Mouse (Mus musculus): ENCODE measurements around the gene Cst12. TPM values are rescaled to one million over a fixed set of nuclear protein-coding genes. Genes with fewer than 3 reads are reported as not detected.

Gene Cst12
- not detected for total RNA-seq (2023)

DNA sequence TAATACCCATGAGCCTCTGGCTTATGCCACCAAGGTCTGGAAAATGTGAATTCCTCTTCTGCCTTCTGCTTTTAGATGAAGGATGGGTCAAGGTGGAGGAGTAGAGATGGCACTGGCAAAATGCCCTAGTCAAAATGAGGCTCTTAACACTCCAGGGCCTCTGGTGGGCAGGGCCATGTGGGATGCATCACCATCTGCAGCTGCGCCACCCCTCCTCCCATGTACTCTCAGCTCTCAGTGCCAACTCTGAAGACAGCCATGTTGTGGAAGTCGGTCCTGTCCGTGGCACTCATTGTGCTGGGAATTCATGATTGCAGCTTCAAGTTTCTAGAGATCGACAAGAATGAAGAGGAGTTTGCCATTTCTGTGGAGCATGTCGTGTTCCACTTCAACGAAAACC lies at the start of gene Cst12:
Gene Cst12, plus strand, starts transcription at position 220 of the 400 bp plus-strand sequence.

GRCm38 (mm10) chr2:148750058-148750457 lies 39.1 kb upstream of the Cst12 start, which contains the start of gene Cstl1:
Gene Cstl1 (plus strand): TSS chr2:148750358.

DNA sequence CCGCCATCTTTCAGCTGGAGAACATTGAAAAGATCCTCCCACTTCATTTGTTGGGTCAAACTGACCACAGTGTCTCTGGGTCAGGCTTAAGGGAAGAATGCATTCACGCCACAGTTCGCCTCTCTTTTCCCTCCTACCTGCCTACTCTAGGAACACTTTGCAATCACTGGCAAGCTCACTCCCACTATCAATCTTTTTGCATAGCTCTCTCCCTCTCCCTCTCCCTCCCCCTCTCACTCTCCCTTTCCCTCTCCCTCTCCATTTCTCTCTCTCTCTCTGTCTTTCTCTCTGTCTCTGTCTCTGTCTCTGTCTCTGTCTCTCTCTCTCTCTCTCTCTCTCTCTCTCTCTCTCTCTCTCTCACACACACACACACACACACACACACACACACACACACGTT lies 17.8 kb upstream of the Cst12 start, which contains the start of gene Cst11:
Gene Cst11, minus strand, starts transcription at position 101 of the 400 bp plus-strand sequence.

GRCm38 (mm10) chr2:148781709-148782108 lies 7.5 kb upstream of the Cst12 start, which contains the start of gene 8030411F24Rik:
Gene 8030411F24Rik (plus strand): TSS chr2:148782009.

GRCm38 (mm10) chr2:148798485-148798884 lies 9.3 kb downstream of the Cst12 start, which contains the start of gene Cst8:
Gene Cst8 (plus strand): TSS chr2:148798785.

GRCm38 (mm10) chr2:148819909-148820308 lies 30.7 kb downstream of the Cst12 start, which contains the start of gene Cst13:
Gene Cst13 (plus strand): TSS chr2:148820081.

GRCm38 (mm10) chr2:148834912-148835311 lies 45.8 kb downstream of the Cst12 start, which contains the start of gene Cst9:
Gene Cst9 (plus strand): TSS chr2:148835147.

Other genes with a start within 250 kb of the Cst12 start
- 10 to 100 TPM; 17.8 to 21.2 TPM for gene Nxt1, start 116.8 kb upstream of the Cst12 start, total RNA-seq (2023)
- gene Gzf1, start 108.3 kb upstream of the Cst12 start, total RNA-seq (2023): 10 to 100 TPM; 10.6 to 12.8 TPM
- under 1 TPM; 0.65 to 0.96 TPM for gene Napb, start 56.9 kb upstream of the Cst12 start, total RNA-seq (2023)
- not detected for gene Cstl1, start 39.0 kb upstream of the Cst12 start, total RNA-seq (2023)
- not detected for gene Cst11, start 17.9 kb upstream of the Cst12 start, total RNA-seq (2023)
- not detected for gene 8030411F24Rik, start 7.4 kb upstream of the Cst12 start, total RNA-seq (2023)
- not detected for gene Cst8, start 9.4 kb downstream of the Cst12 start, total RNA-seq (2023)
- gene Cst13, start 30.7 kb downstream of the Cst12 start, total RNA-seq (2023): not detected
- not detected for gene Cst9, start 45.8 kb downstream of the Cst12 start, total RNA-seq (2023)
- gene 9230104L09Rik, start 75.7 kb downstream of the Cst12 start, total RNA-seq (2023): not detected
- gene Cst3, start 86.3 kb downstream of the Cst12 start, total RNA-seq (2023): 100 to 1,000 TPM; 173 to 181 TPM
- gene Gm1330, start 213.9 kb downstream of the Cst12 start, total RNA-seq (2023): not detected
- not detected for gene Gm10750, start 227.9 kb downstream of the Cst12 start, total RNA-seq (2023)